Mouse (Mus musculus): ENCODE measurements around the gene Timp2. TPM values are rescaled to one million over a fixed set of nuclear protein-coding genes. Genes with fewer than 3 reads are reported as not detected.
"Not testable (repeated sequence)": the region's sequence is repeated elsewhere in the genome, so short reads cannot be mapped to it uniquely, and the experiment has no call there.

Gene Timp2
- polyA plus RNA-seq, 1 experiment from 2014 or later = 170 TPM

- peaks cover 49% of the 10 kb centered on the region for H3K4me1 ChIP-seq
- no peak for ATAC-seq (ENCODE audit: insufficient number of reproducible peaks, low FRiP score, low TSS enrichment, low read depth)
- WGBS = 72% methylated on average over 4 of the region's 4 CpGs
Measured at GRCm38 (mm10) chr11:118321971-118322370, 33.6 kb downstream of the Timp2 start.

GRCm38 (mm10) chr11:118321500-118321899 lies 34.0 kb downstream of the Timp2 start:
- H3K4me3 ChIP-seq (replicated peaks) = no peak overlapping the region
- H3K4me2 ChIP-seq (replicated peaks) = no peak overlapping the region
- ATAC-seq (ENCODE audit: insufficient number of reproducible peaks, low FRiP score, low TSS enrichment, low read depth) = no peak
- H3K9me3 ChIP-seq (replicated peaks) = no peaks in the 10 kb centered on the region
- no peaks in the 10 kb centered on the region for H3K27me3 ChIP-seq
- WGBS = 75% methylated on average over 7 of the region's 7 CpGs
- H3K9ac ChIP-seq = no peak overlapping the region
- H3K27ac ChIP-seq (replicated peaks) = no peak overlapping the region
- H3K36me3 ChIP-seq = peaks cover 29% of the 10 kb centered on the region
- H3K4me1 ChIP-seq = peaks cover 44% of the 10 kb centered on the region

More at GRCm38 (mm10) chr11:118321971-118322370, 33.6 kb downstream of the Timp2 start:
- Histone ChIP-seq H3K36me3 (peaks cover 24% of the 10 kb centered on the region), H3K9me3 (replicated peaks) (no peaks in the 10 kb centered on the region), H3K27ac (replicated peaks) (no peak overlapping the region), H3K4me2 (replicated peaks) (no peak overlapping the region), H3K4me3 (replicated peaks) (no peak overlapping the region), H3K9ac (no peak overlapping the region), H3K27me3 (no peaks in the 10 kb centered on the region)

GRCm38 (mm10) chr11:118318678-118319077 lies 36.9 kb downstream of the Timp2 start:
- H3K4me2 ChIP-seq (replicated peaks) = no peak overlapping the region
- no peaks in the 10 kb centered on the region for H3K9me3 ChIP-seq (replicated peaks)
- no peak overlapping the region for H3K4me3 ChIP-seq (replicated peaks)
- no peaks in the 10 kb centered on the region for H3K27me3 ChIP-seq
- H3K9ac ChIP-seq = no peak overlapping the region
- 59% methylated on average over 5 of the region's 5 CpGs for WGBS
- peaks cover 16% of the 10 kb centered on the region for H3K4me1 ChIP-seq
- ATAC-seq (ENCODE audit: insufficient number of reproducible peaks, low FRiP score, low TSS enrichment, low read depth) = no peak
- peaks cover 50% of the 10 kb centered on the region for H3K36me3 ChIP-seq
- no peak overlapping the region for H3K27ac ChIP-seq (replicated peaks)

- H3K9ac ChIP-seq = no peak overlapping the region
- WGBS = 24% methylated on average over 7 of the region's 7 CpGs
- ATAC-seq (ENCODE audit: insufficient number of reproducible peaks, low FRiP score, low TSS enrichment, low read depth) = no peak
- no peaks in the 10 kb centered on the region for H3K9me3 ChIP-seq (replicated peaks)
- H3K27me3 ChIP-seq = no peaks in the 10 kb centered on the region
- H3K4me2 ChIP-seq (replicated peaks) = no peak overlapping the region
- H3K36me3 ChIP-seq = peaks cover 65% of the 10 kb centered on the region
- H3K4me1 ChIP-seq = peaks cover 4% of the 10 kb centered on the region; the same call in 1 of the 2 replicates
- no peak overlapping the region for H3K4me3 ChIP-seq (replicated peaks)
- H3K27ac ChIP-seq (replicated peaks) = no peak overlapping the region
Measured at GRCm38 (mm10) chr11:118317129-118317528, 38.4 kb downstream of the Timp2 start.

GRCm38 (mm10) chr11:118316231-118316806 lies 39.2 kb downstream of the Timp2 start:
- Histone ChIP-seq H3K4me3 (replicated peaks) (no peak overlapping the region), H3K4me2 (replicated peaks) (no peak overlapping the region), H3K9me3 (replicated peaks) (no peaks in the 10 kb centered on the region), H3K27ac (replicated peaks) (no peak overlapping the region), H3K27me3 (no peaks in the 10 kb centered on the region), H3K4me1 (no peaks in the 10 kb centered on the region; the same call in 1 of the 2 replicates), H3K36me3 (peaks cover 73% of the 10 kb centered on the region), H3K9ac (no peak overlapping the region)
- WGBS = 89% methylated on average over 8 of the region's 8 CpGs
- no peak for ATAC-seq (ENCODE audit: insufficient number of reproducible peaks, low FRiP score, low TSS enrichment, low read depth)

- no peak overlapping the region for H3K4me3 ChIP-seq (replicated peaks)
- H3K4me1 ChIP-seq = no peaks in the 10 kb centered on the region; the same call in 1 of the 2 replicates
- no peak overlapping the region for H3K27ac ChIP-seq (replicated peaks)
- no peaks in the 10 kb centered on the region for H3K27me3 ChIP-seq
- peaks cover 87% of the 10 kb centered on the region for H3K36me3 ChIP-seq
- 0 out of 2 replicates have a peak, but pooled peaks cover 8% of the 10 kb centered on the region for H3K9me3 ChIP-seq (replicated peaks)
- no peak overlapping the region for H3K4me2 ChIP-seq (replicated peaks)
- 77% methylated on average over 6 of the region's 6 CpGs for WGBS
- no peak for ATAC-seq (ENCODE audit: insufficient number of reproducible peaks, low FRiP score, low TSS enrichment, low read depth)
- H3K9ac ChIP-seq = no peak overlapping the region
Measured at GRCm38 (mm10) chr11:118312132-118312723, 43.3 kb downstream of the Timp2 start.

GRCm38 (mm10) chr11:118307962-118308361 lies 47.6 kb downstream of the Timp2 start:
- H3K27me3 ChIP-seq; H3K4me3 ChIP-seq (replicated peaks); H3K4me2 ChIP-seq (replicated peaks); H3K27ac ChIP-seq (replicated peaks); H3K4me1 ChIP-seq; ATAC-seq (ENCODE audit: insufficient number of reproducible peaks, low FRiP score, low TSS enrichment, low read depth); H3K9me3 ChIP-seq (replicated peaks); H3K9ac ChIP-seq: not testable (repeated sequence)
- WGBS = 82% methylated on average over 2 of the region's 2 CpGs
- H3K36me3 ChIP-seq = peaks cover 70% of the 10 kb centered on the region

GRCm38 (mm10) chr11:118303959-118304358 lies 51.6 kb downstream of the Timp2 start:
- WGBS = 88% methylated on average over 4 of the region's 4 CpGs
- H3K27ac ChIP-seq (replicated peaks) = not testable (repeated sequence)

GRCm38 (mm10) chr11:118298810-118299209 lies 56.7 kb downstream of the Timp2 start:
- Histone ChIP-seq H3K27me3 (no peaks in the 10 kb centered on the region), H3K4me1 (no peaks in the 10 kb centered on the region), H3K4me2 (replicated peaks) (no peak overlapping the region), H3K36me3 (peaks cover 38% of the 10 kb centered on the region), H3K27ac (replicated peaks) (no peak overlapping the region), H3K9ac (no peak overlapping the region), H3K4me3 (replicated peaks) (no peak overlapping the region), H3K9me3 (replicated peaks) (no peaks in the 10 kb centered on the region)
- peak; percentile 15; the same call in 1 of the 2 replicates for ATAC-seq (ENCODE audit: insufficient number of reproducible peaks, low FRiP score, low TSS enrichment, low read depth)
- WGBS = 65% methylated on average over 2 of the region's 2 CpGs

More at GRCm38 (mm10) chr11:118303959-118304358, 51.6 kb downstream of the Timp2 start:
- not testable (repeated sequence) for H3K9ac ChIP-seq; H3K9me3 ChIP-seq (replicated peaks); H3K4me3 ChIP-seq (replicated peaks); H3K4me1 ChIP-seq; H3K4me2 ChIP-seq (replicated peaks); H3K27me3 ChIP-seq; ATAC-seq (ENCODE audit: insufficient number of reproducible peaks, low FRiP score, low TSS enrichment, low read depth)
- H3K36me3 ChIP-seq = peaks cover 58% of the 10 kb centered on the region

- Histone ChIP-seq H3K36me3 (peaks cover 30% of the 10 kb centered on the region), H3K27ac (replicated peaks) (no peak overlapping the region), H3K4me1 (no peaks in the 10 kb centered on the region), H3K9me3 (replicated peaks) (no peaks in the 10 kb centered on the region), H3K4me3 (replicated peaks) (no peak overlapping the region), H3K9ac (no peak overlapping the region), H3K4me2 (replicated peaks) (no peak overlapping the region), H3K27me3 (no peaks in the 10 kb centered on the region)
- ATAC-seq (ENCODE audit: insufficient number of reproducible peaks, low FRiP score, low TSS enrichment, low read depth) = no peak
- WGBS = 73% methylated on average over 3 of the region's 3 CpGs
Measured at GRCm38 (mm10) chr11:118297967-118298366, 57.6 kb downstream of the Timp2 start.

- Histone ChIP-seq H3K27me3 (no peaks in the 10 kb centered on the region), H3K9me3 (replicated peaks) (no peaks in the 10 kb centered on the region), H3K9ac (no peak overlapping the region), H3K27ac (replicated peaks) (no peak overlapping the region), H3K4me2 (replicated peaks) (no peak overlapping the region), H3K4me1 (0 out of 2 replicates have a peak, but pooled peaks cover 4% of the 10 kb centered on the region), H3K36me3 (0 out of 2 replicates have a peak, but pooled peaks cover 7% of the 10 kb centered on the region), H3K4me3 (replicated peaks) (no peak overlapping the region)
- ATAC-seq (ENCODE audit: insufficient number of reproducible peaks, low FRiP score, low TSS enrichment, low read depth) = no peak
- WGBS = 69% methylated on average over 2 of the region's 2 CpGs
Measured at GRCm38 (mm10) chr11:118295026-118295425, 60.5 kb downstream of the Timp2 start.

Data from embryonic facial prominence, embryonic 15.5 days (tissue).